Mouse (Mus musculus) heart, adult 8-10 months (tissue): ENCODE data around the gene Mettl1. TPM values are rescaled to one million over a fixed set of nuclear protein-coding genes. Genes with fewer than 3 reads are reported as not detected.
"Not testable (repeated sequence)": the region's sequence is repeated elsewhere in the genome, so short reads cannot be mapped to it uniquely, and the experiment has no call there.

Source experiments
- DNase-seq: peaks from one replicate; pipeline ENCODE4 v3.0.0; 2022; ENCODE audit warnings: low spot score
- total RNA-seq, 4 experiments: library from RNA; stranded (reverse); gene quantifications; 2 replicates each; pipeline ENCODE4 v1.2.4; 2022

The Mettl1 gene
- total RNA-seq, 4 experiments from 2014 or later: 7.5 to 9.6 (median 9.2) TPM

DNA sequence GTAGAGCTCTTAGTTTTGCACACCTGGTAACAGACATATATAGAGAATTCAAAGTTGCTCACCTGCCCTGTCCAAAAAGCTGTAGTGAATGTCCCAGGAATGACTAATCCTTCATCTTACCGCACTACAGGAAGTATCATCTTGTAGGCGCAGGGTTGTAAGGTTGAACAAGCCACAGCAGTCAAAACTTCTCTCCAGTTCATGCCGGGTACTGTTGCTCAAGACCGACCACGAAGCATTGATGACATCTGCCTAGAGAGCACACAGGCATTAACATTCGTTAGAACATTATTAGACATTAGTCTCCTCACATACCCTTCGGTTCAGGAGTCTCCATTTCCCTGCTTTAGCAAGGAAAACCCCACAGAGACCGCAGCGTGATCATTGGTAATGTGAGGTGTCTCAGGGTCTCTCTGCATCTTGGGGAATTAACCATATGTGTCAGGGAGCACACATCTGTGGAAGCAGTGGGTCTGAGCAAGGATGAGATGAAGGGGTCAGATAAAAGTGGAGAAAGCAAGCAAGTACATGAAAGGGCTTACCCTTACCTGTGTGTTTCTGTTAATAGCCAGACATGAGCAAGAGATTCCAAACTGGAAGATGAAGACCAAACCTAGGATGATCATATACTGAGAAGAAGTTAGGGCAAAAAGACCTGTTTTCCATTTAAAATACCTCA is 27.3 kb downstream of the Mettl1 start:
- no peak for DNase-seq

DNA sequence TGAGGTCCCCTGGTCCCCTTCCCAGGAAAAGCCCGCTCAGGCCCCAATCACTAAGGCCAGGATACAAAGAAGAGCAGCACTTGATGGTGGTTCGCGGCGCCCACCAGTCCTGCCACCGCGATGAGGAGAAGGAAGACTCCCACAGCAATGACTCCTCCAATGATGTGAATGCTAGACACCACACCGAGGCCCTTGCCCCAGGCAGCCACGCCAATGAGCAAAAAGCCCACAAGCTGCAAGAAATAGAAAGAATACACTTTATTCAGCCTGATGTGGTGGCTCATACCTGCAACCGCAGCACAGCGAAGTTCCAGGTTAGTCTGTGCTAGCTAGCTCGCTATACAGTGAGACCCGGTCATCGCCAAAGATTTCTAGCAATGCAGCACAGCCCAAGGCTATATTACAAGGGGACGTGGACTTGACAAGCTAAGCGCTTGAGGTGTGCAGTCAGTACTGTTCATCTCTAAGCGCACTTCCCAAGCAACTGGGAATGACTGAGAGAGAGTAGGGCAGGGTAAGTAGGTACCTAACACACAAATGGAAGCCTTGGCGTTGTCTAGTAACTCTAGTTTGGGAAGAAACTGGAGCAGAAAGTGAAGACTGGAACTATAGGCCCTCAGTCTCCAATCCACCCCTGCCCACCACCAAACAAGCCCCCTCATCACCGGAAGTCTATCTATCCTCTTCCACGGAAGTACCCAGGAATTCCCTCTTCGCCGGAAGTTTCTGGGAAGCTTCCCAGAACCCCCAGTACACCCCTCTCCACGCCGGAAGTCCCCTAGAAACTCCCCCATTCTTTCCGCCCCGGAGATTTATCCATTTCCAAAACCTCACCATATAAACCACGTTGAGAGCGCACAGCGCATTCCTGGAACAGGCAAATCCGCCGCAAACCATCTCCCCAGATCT is 28.3 kb downstream of the Mettl1 start:
- no peak for DNase-seq

DNA sequence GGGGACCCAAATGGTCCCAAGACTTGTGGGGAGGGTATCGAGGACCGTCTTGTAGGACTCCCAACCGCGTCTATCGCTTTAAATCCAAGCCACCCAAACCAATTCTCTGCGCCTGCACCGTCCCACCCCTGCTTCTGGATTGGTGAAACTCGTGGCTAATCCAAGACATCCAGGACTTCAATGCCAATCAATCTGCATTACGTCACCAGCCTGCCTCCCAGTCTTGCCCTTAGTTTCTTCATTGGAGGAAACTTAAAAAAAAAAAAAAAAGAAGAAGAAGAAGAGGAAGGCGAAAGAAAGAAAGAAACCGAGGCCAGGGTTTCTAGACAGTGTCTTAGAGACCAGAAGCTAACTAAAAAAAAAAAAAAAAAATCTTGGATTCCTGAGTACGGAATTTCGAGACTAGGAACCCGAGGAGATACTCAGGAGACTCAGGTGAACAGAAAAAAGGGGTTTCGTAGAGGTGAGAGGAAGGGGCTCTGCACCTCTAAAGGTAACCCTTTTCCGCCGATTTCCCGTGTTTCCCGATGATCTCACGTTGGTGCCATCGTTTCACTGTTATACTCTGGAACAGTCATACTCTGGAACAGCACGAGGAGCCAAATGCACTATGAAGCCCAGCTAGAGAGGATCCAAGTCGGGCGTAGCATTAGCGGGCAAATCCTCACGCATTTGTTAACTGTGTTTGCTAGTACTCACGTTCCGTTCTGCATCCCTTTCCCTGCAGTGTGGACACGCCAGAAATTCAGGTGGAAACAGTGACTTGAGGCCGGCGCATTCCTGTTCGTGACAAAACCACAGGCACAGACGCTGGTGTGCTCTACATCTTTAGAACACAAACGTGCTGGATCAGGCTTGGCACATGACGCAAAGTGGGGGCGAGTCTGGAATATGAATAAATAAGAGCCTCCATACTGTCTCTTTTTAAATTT is 29.2 kb downstream of the Mettl1 start, which contains the start of gene Tspan31:
Tspan31 (minus strand) TSS at position 75 of the 932 bp plus-strand sequence.
- peak; percentile 96 for DNase-seq

DNA sequence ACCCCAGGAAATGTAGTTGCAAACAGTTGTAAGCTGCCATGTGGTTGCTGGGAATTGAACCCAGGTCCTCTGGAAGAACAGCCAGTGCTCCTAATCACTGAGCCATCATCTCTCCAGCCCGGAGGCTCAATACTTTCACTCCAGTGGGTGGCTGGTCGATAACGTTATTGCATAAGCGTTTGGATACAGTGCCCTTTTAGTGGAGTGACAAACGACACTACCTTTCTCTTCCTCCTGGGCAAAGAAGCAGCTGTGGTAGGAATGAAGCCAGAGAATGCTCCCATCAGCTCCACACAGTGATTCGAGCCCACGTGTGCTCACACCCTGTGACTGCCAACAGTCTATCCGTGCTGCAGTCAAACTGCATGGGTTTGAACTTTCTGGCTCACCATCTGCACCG is 30.0 kb downstream of the Mettl1 start:
- DNase-seq: no peak

DNA sequence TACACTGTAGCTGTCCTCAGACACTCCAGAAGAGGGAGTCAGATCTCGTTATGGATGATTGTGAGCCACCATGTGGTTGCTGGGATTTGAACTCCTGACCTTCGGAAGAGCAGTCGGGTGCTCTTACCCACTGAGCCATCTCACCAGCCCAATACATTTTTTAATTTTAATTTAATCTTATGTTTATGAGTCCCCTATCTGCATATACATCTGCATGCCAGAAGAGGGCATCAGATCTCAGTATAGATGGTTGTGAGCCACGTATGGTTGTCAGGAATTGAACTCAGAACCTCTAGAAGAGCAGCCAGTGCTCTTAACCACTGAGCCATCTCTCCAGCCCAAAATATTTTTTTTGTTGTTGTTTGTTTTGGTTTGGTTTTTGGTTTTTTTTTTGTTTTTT is 31.1 kb downstream of the Mettl1 start:
- DNase-seq: not testable (repeated sequence)

DNA sequence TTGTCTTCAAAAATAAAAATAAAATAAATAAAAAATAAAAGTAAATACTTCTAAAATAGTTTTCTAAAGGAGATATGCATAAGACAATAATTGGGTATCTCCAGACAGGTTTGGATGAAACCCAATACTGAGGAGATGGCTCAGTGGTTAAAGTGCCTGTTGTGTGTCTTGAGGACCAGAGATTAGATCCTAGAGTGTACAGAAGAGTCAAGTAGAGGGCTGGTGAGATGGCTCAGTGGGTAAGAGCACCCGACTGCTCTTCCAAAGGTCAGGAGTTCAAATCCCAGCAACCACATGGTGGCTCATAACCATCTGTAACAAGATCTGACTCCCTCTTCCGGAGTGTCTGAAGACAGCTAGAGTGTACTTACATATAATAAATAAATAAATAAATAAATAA is 31.8 kb downstream of the Mettl1 start:
- not testable (repeated sequence) for DNase-seq

DNA sequence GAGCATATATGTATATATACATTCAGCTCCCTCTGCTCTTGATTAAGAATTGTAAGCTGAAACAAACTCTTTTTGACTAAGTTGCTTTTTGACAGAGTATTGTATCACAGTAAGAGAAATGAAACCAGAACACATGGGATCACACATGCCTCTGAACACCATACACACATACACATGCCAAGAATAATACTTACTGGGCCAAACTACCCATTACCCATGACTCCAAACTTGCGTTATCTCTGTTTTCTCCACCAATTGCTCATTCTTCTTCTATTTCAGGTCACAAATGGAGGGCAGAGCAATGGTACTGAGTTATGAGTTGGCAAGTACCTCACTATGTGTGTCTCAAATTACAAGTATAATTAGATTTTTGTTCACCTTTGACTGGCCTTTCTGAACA is 32.8 kb downstream of the Mettl1 start:
- no peak for DNase-seq

DNA sequence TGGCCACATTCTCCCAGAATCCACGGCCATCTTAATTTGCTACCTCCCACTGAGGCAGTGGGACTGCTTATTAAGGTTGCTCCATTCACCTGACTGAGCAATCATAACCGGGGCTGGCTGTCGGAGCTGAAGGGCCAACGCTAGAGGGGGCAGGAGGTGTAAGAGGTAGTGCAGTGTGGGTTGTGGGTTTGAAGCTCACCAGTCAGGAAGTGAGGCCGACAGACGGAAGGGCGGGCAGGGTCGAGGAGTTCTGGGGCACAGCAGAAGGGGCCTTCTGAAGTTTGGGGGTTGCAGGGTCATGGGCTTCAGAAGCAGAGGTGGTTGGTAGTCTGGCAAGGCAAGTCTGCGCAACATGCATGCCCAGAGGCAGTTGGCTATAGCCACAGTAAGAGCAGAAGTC is 33.9 kb downstream of the Mettl1 start, which contains the start of gene Agap2:
Agap2 (plus strand) TSS at position 205 of the 400 bp plus-strand sequence.
- DNase-seq: no peak

DNA sequence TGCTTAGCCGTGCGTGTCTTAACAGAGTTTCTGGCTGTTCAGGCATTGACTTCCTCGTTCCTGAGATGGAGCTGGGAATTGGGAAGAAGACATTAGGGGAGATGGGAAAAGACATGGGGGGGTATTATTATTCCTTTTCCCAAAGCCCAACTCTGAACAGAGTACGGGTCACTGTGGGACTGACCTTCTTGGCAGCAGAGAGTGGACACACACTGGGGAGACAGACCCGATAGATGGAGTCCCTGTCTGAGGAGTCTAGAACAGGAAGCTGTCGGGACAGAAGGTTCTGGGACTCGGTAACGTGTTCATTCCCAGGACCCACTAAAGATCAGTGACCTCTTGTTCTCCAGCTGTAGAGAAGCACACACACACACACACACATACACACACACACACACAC is 34.4 kb downstream of the Mettl1 start:
- DNase-seq: no peak

DNA sequence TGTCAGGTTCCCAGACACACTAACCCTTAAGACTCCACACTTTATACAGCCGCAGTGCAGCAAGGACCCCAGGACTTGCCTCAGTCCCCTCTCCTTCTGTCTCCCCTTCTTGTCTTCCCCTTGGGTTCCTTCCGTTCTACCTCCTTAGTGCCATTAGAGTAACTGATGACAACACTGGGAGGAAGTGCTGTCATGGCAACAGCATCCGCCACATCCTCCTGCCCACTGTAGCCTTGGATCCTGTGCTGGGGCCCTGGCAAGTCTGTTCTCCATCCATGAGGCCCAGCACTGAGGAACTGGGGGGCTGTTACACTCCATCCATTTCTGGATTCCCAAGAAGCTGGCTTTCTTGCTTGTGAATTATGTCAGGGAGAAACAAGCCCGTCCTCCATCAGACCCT is 34.9 kb downstream of the Mettl1 start:
- DNase-seq: no peak

DNA sequence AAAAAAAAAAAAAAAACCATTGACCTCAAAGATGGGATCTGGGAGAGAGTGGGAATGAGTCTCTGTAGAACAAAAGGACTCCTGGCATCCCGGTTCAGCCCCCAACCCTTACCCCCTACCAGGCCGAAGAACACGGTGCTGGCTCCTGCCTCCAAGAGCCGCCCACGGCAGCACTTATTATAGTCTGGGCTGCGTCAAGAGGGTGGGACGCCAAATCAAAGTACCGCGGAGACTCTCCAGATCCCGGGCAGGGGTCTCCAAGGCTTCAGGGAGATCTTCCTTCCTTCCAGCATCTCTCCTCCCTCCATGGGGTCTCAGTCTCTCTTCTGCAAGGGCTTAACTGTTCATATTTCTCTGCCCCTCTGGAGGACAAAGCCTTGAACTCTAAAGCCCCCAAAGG is 36.3 kb downstream of the Mettl1 start:
- DNase-seq: no peak

DNA sequence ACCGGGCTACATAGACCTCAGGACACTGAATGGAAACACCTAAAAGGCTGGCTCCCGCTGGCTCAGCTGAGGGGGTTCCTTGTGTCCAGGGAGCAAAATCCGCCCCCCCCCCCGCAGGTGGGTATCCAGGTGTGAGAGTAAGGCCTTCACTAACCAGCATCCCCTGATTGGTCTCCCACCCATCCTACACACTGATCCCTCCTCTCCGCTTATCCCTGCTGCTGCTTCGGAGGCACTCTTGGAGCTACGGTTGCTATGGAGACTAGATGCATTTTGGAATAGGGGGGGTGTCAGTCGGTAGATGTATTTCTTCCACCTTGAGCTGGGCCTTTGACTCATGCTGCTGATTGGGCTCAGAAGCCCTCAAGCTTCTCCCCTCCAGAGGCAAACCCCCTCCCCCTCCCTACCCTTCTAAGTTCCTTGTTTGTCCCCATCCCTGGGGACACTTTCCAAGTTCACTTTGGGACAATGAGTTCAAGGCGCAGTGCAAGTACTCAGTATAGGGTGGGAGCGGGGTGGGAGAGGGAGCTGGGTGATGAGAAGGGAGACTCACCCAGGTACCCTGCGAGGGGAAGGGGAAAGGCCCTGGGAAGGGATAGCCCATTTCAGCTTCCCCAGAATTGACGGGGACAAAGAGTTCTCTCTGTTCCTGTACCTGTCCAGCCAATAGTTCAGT is 36.9 kb downstream of the Mettl1 start:
- DNase-seq: no peak

DNA sequence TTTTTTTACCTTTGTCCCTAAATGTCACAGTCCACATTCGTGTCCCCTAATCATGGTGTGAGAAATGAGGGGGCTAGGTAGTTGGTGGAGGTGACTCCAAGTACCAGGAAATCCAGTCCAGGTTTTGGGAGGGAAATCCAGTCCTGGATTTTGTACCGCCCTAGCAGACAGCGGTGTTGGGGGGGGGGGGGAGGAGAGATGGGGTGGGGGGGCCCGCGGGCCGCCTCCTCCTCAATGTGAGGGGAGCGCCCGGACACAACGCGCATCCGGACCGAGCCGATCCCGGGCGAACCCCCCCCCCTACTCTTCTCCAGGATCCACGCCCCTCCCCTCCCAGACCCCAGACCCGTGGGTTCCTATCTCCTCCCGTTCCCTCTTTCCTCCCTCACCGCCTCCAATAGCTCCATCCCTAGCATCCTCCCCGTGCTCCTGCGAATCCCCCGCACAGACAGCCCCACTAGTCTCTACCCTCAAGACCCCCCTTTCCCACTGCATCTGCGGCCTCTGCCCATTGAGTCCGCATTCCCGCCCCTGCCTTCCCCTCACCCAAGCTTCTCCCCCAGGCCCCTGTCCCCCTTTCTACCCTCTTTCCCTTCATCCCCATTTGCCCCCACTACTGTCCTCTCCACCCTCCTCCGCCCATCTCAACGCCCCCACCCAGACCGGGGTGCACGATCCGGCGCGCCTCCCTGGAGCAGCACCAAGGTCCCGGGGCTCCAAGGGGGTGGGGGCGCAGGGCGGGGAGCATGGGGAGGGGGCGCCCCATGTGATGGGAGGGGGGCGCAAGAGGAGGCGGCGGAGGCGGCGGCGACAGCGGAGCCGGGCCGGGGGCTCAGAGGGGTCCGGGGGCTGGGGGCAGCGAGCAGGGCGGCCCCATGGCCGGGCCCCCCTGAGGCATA is 37.7 kb downstream of the Mettl1 start:
- no peak for DNase-seq

DNA sequence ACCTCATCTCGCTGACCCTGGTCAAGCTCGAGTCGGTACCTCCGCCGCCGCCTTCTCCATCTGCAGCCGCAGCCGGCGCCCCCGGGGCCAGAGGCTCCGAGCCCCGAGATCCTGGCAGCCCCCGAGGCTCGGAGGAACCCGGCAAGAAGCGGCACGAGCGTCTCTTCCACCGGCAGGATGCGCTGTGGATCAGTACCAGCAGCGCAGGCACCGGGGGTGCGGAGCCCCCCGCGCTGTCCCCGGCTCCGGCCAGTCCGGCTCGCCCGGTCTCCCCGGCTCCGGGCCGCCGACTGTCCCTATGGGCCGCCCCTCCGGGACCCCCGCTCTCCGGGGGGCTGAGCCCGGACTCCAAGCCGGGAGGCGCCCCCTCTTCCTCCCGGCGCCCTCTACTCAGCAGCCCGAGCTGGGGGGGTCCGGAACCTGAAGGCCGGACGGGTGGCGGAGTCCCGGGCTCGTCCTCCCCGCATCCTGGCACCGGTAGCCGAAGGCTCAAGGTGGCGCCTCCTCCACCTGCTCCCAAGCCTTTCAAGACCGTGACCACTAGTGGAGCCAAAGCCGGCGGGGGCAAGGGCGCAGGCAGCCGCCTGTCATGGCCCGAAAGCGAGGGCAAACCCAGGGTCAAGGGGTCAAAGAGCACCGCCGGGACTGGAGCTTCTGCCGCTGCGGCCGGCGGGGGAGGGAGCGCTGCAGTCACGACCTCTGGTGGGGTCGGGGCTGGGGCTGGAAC is 38.6 kb downstream of the Mettl1 start:
- no peak for DNase-seq

DNA sequence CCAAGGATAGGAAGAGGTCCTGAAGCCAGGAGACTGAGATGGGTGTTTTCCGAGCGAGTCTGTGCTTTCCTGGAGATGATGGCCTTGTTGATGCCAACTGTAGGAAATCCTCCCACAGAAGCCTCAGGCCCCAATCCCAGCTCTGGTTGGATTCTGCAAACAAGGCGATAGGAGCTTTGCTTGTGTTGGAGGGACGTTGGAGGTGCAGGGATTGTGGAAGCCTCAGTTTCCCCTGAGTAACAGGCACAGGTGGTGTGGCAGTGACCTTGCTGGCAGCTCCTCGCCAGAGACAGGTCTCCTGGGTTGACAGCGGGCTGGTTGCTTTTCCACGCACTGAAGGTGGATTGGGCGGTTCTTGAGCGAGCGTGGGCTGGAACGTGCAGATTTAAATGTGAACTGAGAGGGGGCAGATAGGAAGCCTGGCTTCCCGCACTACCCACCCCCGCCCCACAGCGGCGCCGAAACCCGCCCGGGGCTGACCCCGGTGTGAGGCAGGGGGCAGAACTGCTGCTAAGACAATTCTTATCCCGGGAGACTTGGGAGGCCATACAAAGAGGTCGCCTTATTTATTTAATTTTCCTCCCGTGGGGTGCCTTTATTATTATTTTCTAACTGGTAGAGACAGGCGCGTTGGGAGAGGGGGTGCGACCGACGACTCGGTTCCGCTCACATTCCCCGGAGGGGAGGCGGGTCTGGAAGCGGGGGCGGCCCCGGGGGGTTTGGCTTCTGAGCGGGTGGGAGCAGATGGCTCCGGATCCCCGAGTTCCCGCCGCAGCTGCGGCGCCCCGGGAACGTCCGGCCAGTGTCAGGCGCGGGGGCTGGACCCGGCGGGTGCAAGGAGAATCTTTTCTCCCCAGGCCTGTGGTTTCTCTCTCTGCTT is 39.9 kb downstream of the Mettl1 start:
- peak; percentile 65 for DNase-seq

DNA sequence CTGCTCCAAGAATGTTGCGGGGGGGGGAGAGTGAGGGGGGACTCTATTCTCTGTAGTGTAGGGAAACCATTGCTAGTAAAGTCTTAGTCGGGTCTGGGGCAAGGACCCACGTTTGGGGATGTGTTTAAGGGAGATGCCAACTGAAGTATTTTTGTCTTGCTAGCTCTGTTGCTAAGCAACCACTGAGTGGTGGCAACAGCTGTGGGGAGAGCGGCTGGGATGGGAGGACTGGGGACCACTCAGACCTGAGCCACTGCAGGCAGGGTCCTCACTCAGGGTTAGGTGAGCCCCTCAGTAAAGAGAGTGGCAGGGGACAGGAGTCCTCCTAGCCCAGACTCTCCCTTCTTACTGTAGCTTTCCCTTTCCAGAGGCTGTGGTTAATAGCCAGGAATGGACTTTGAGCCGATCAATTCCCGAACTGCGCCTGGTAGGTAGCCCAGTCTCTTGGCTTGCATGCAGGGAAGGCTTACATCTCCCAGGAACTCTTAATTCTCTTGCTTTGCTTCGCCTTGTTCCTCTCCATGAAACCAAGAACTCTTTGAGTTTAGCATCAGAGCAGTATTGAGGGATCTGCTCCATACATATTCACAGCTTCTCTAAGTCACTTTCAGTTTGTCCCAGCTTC is 40.9 kb downstream of the Mettl1 start:
- DNase-seq: no peak

DNA sequence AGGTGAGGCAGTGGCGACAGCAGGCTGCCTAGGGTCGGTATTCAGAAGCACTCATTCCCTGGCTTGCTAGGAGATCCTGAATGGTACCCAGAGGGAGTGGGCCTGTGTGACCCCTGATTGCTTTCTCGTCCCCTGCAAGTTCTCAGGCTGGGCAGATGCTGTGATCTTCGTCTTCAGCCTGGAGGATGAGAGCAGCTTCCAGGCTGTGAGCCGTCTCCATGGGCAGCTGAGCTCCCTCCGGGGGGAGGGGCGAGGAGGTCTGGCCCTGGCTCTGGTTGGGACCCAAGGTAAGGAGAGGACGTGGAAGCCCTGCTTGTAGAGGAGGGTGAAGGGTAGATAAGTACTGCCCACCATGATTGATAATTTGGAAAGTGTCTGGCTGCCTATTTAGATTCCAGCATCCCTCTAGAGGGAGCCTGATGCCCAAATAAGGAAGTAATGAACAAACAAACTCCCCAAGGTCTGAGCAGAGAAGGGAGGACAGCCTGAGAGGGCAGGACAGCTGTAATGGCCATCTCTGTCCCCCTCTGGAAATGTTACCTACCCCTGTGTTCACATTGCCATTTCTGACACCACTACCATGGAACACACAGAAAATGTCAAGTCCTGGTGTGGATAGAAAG is 42.2 kb downstream of the Mettl1 start:
- DNase-seq: no peak
